Mouse (Mus musculus) hindbrain, embryonic 14.5 days (tissue): Measurements from ENCODE around the gene A930017K11Rik. TPM values are rescaled to one million over a fixed set of nuclear protein-coding genes. Genes with fewer than 3 reads are reported as not detected.
A peak's percentile ranks its signal among the peaks of the same experiment; 100 is the strongest.

Source experiments
- ATAC-seq: fragments of 200-750 bp; cut with Nextera tagmentation; 2 replicates; pipeline ENCODE4 v1.8.0; 2017; ENCODE audit warnings: moderate number of reproducible peaks, mild to moderate bottlenecking, moderate TSS enrichment, moderate library complexity; ENCODE audit not compliant: low FRiP score
- DNase-seq: peaks from one replicate; pipeline ENCODE4 v3.0.0-alpha.2; 2015; ENCODE audit warnings: low spot score
- H3K27ac ChIP-seq: fragments of 300-500 bp; sonication (generic); 2 replicates; pipeline ENCODE4 v1.5.1; 2014; ENCODE audit warnings: mild to moderate bottlenecking, moderate library complexity
- H3K27me3 ChIP-seq: fragments of 300-500 bp; sonication (generic); 2 replicates; pipeline ENCODE4 v1.6.1; 2014; ENCODE audit warnings: mild to moderate bottlenecking, low read length, mixed read lengths; ENCODE audit not compliant: control insufficient read depth, insufficient read depth
- H3K36me3 ChIP-seq: fragments of 300-500 bp; sonication (generic); replicated peaks from 2 replicates; pipeline ENCODE4 v1.6.1; 2014; ENCODE audit not compliant: control insufficient read depth, insufficient read depth
- H3K4me1 ChIP-seq: fragments of 300-500 bp; sonication (generic); replicated peaks from 2 replicates; pipeline ENCODE4 v1.6.1; 2014; ENCODE audit warnings: antibody characterized with exemption, low read length, mixed read lengths; ENCODE audit not compliant: control insufficient read depth, insufficient read depth
- H3K4me2 ChIP-seq: fragments of 300-500 bp; sonication (generic); replicated peaks from 2 replicates; pipeline ENCODE4 v1.6.1; 2014; ENCODE audit warnings: mild to moderate bottlenecking, moderate library complexity
- H3K4me3 ChIP-seq: fragments of 300-500 bp; sonication (generic); replicated peaks from 2 replicates; pipeline ENCODE4 v1.5.1; 2014; ENCODE audit warnings: mild to moderate bottlenecking, low read length
- H3K9ac ChIP-seq: fragments of 300-500 bp; sonication (generic); 2 replicates; pipeline ENCODE4 v1.6.1; 2014
- H3K9me3 ChIP-seq: fragments of 300-500 bp; sonication (generic); 2 replicates; pipeline ENCODE4 v1.6.1; 2016; ENCODE audit warnings: low read length; ENCODE audit not compliant: control insufficient read depth
- WGBS: fragments of 180-500 bp; shearing (Covaris S2); extraction: QIAGEN DNeasy Blood & Tissue Kit; methylation state at CpG from one replicate; pipeline ENCODE4 v1.1.7; 2014; 5-methylcytosine and 5-hydroxymethylcytosine counted together
- polyA plus RNA-seq: library from polyadenylated mRNA; unstranded; fragments of >200 nt; fragmentation: Nextera tagmentation; extraction: Ambion mirVana; gene quantifications from 2 replicates; pipeline ENCODE4 v1.2.1, GENCODE M21; 2014

A930017K11Rik gene
- polyA plus RNA-seq, 1 experiment from 2014 or later: 0.44 TPM

DNA sequence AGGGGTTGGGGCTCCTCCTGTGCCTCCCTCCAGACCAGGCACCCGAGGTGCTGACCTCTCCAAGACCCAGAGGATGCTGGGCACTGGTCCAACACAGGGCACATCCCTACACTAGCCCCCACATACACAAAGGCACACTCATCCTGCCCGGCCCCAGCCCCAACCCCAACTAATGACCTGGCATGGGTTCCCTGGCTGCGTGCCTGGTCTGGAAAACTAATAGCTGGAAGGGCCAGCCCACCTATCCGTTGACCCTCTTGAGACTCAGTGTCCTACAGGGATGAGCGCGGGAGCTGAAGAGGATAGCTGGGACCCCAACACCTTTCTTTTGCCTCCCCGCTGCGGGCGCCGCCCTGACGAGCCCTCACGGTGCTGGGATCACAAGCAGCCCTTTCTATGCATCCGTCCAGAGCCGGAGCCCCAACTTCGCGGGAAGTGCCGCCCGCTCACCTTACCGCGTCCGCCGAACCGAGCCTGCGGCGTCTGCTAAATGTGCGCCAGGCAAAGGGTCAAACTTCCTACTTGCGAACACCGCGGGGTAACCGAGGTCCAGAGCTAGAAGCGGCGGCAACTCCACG is 1.1 kb downstream of the A930017K11Rik start:
- ATAC-seq (peak; percentile 3; the same call in 1 of the 2 replicates), DNase-seq (no peak)
- H3K9ac ChIP-seq: no peak overlapping the region
- H3K4me3 ChIP-seq: peak overlapping the region; percentile 29
- H3K27ac ChIP-seq: no peak overlapping the region
- no peaks in the 10 kb centered on the region for H3K9me3 ChIP-seq
- peaks cover 11% of the 10 kb centered on the region for H3K4me1 ChIP-seq
- H3K36me3 ChIP-seq: no peaks in the 10 kb centered on the region
- H3K4me2 ChIP-seq: peak overlapping the region; percentile 56
- WGBS: 1% methylated on average over 33 of the region's 33 CpGs
- H3K27me3 ChIP-seq: peaks cover 41% of the 10 kb centered on the region

DNA sequence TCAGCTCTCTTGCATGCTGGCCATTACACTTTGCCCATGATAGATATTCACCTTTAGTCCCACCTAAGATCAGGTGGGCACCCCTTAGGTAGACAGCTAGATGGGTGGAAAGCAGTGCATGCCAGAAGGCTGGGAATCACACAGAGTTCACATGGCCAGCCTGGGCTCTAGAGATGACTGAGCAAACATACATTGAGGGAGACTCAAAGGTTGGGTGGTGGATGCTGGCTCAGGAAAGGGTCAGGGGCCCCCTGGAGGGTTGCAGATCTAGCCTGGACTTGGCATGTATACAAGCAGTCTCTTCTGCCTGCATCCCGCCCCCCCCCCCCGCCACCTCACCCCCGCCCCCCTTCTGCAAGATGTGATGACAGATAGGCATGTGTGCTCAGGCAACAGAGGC is 1.7 kb downstream of the A930017K11Rik start:
- Histone ChIP-seq H3K27me3 (peaks cover 41% of the 10 kb centered on the region), H3K9me3 (no peaks in the 10 kb centered on the region), H3K4me1 (peaks cover 11% of the 10 kb centered on the region), H3K36me3 (no peaks in the 10 kb centered on the region), H3K9ac (no peak overlapping the region), H3K4me2 (no peak overlapping the region), H3K27ac (no peak overlapping the region), H3K4me3 (no peak overlapping the region)
- no peak for DNase-seq
- no peak for ATAC-seq
- 0% methylated on average over 2 of the region's 3 CpGs for WGBS

DNA sequence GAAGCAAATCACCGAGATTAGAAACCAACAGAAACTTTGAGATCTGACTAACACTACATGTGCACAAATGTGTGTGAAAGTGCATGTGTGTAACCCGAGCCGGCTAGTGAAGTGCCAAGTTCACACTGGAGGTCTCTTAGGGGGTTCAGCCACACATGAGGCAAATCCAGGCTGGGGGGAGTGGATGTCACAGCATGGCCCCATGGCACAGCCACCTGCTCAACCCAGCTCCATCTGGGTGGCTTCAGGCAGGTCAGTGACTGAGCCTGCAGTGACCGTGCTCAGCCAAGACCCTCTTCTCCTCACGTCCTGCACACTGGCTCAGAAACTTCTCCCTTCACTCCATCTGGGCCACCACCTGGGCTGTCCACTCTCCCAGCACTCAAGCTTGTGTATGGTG is 2.4 kb downstream of the A930017K11Rik start:
- no peak for ATAC-seq
- Histone ChIP-seq H3K4me2 (no peak overlapping the region), H3K9me3 (no peaks in the 10 kb centered on the region), H3K9ac (no peak overlapping the region), H3K4me3 (no peak overlapping the region), H3K36me3 (no peaks in the 10 kb centered on the region), H3K4me1 (peaks cover 11% of the 10 kb centered on the region), H3K27me3 (peaks cover 41% of the 10 kb centered on the region), H3K27ac (no peak overlapping the region)
- 78% methylated on average over 5 of the region's 5 CpGs for WGBS
- no peak for DNase-seq

DNA sequence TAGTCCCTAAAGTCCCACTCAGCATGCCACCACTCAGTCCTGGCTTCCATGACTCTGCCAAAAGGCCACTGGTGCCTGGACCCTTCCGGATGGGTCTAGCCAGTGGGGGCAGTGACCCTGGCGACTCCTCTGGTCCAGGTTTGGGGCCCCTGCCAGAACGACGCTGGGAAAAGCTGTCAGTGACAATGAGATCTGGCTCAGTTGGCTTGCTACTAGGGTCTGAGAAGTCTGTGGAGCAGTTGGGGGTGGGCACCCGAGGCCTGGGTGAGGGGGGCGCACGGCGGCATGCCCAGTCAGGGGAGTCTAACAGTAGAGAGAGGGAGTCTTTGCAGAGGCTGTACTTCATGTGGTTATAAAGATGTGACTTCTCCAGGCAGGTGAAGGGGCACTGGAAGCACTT is 4.3 kb downstream of the A930017K11Rik start:
- ATAC-seq (no peak), DNase-seq (no peak)
- H3K36me3 ChIP-seq: no peaks in the 10 kb centered on the region
- no peak overlapping the region for H3K9ac ChIP-seq
- no peak overlapping the region for H3K4me3 ChIP-seq
- peaks cover 11% of the 10 kb centered on the region for H3K4me1 ChIP-seq
- H3K27me3 ChIP-seq: peaks cover 35% of the 10 kb centered on the region
- WGBS: 81% methylated on average over 8 of the region's 8 CpGs
- H3K27ac ChIP-seq: no peak overlapping the region
- H3K9me3 ChIP-seq: no peaks in the 10 kb centered on the region
- H3K4me2 ChIP-seq: no peak overlapping the region

DNA sequence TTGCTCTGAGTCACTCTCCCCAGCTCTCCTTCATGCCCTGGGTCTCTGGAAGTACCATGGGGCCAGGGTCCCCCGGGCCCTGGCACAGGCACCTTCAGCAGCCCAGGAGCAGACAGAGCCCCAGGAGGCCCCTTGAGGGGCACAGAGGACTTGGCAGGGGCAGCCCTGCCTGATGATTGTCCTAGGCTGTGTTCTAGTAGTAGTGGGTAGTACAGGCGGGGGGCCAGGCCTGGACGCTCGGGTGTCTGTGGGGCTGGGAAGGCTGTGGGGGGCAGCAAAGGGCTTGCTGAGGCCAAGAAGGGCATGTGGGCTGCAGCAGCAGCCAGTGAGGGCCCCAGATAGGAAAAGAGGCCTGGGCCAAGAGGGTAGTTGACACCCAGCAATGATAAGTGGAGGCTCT is 4.8 kb downstream of the A930017K11Rik start:
- 90% methylated on average over 4 of the region's 4 CpGs for WGBS
- H3K27me3 ChIP-seq: peaks cover 30% of the 10 kb centered on the region
- H3K9me3 ChIP-seq: no peaks in the 10 kb centered on the region
- ATAC-seq (no peak), DNase-seq (no peak)
- H3K4me2 ChIP-seq: no peak overlapping the region
- no peak overlapping the region for H3K9ac ChIP-seq
- H3K4me1 ChIP-seq: peaks cover 11% of the 10 kb centered on the region
- no peaks in the 10 kb centered on the region for H3K36me3 ChIP-seq
- no peak overlapping the region for H3K27ac ChIP-seq
- H3K4me3 ChIP-seq: no peak overlapping the region

DNA sequence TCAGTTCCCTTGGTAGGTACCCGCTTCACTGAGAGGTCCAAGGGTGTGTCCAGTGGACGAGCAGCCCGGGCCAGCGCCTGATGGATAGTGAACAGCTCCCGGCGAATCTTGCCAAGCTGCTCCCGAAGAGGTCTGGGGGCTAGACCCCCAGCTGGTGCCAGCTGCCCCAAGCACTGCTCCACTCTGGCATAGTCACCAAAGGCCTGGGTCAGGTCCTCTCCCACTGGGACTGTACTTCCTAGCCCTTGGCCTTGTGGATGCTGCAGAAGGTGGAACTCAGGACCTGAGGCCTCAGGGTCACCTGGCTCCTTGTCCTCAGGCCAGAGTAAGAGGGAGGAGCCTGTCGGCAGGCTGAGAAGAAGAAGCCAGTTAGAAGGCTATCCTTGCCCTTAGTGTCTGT is 5.5 kb downstream of the A930017K11Rik start:
- Histone ChIP-seq H3K4me3 (no peak overlapping the region), H3K36me3 (no peaks in the 10 kb centered on the region), H3K4me1 (peaks cover 13% of the 10 kb centered on the region), H3K27me3 (peaks cover 23% of the 10 kb centered on the region), H3K27ac (no peak overlapping the region), H3K9ac (no peak overlapping the region), H3K9me3 (no peaks in the 10 kb centered on the region), H3K4me2 (no peak overlapping the region)
- no peak for ATAC-seq
- WGBS: 82% methylated on average over 8 of the region's 8 CpGs
- no peak for DNase-seq

DNA sequence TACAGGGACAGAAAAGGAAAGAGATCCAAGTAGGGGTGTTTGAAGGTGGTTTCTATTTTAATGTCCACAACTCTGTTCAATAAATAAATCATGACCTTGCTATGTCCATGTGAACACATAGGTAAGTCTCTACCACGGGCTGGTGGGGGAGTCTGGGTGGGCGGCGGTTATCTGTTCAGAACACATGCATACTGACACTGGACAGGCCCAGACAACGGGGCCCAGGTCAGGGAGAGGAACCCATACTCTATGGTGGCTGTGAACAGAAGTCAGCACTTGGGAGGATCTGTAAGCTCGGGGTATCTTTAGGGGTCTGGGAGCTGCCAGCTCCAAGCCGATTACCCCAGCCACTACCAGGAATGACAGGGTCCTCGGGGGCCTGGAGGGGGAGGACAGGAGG is 6.0 kb downstream of the A930017K11Rik start:
- peaks cover 18% of the 10 kb centered on the region for H3K27me3 ChIP-seq
- H3K9me3 ChIP-seq: no peaks in the 10 kb centered on the region
- WGBS: 81% methylated on average over 7 of the region's 7 CpGs
- no peak overlapping the region for H3K9ac ChIP-seq
- H3K4me2 ChIP-seq: no peak overlapping the region
- DNase-seq (no peak), ATAC-seq (no peak)
- no peak overlapping the region for H3K4me3 ChIP-seq
- H3K27ac ChIP-seq: no peak overlapping the region
- H3K4me1 ChIP-seq: peaks cover 9% of the 10 kb centered on the region
- H3K36me3 ChIP-seq: no peaks in the 10 kb centered on the region

DNA sequence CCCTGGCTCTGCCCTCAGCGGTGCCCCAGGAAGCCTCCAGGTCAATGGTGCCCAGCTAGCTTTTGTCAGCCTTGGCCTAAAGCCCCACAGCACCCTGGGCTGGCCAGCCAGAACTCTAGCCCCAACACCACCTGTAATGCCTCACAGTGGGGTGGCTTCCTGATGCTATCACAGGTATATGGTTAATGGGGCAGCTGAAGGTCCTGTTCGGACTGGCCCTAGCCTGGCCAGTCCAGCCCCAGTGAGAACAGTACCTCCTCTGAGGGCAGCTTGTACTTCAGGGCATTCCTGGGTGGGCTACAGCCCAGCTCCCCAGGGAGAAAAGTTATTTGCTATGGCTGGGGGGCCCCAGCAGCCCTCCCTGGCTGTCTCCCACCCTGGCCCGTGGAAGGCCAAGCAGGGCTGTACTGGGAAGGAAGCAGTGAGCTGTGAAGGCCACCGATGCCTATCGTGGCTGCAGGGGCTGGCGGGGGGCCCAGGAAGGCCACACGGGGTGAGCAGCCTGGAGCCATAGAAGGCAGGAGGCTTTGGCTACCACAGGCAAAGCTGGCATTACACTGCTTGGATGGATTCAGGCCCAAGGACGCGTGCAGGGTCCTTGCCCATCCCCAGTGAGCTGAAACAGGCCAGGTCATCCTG is 6.7 kb downstream of the A930017K11Rik start:
- Histone ChIP-seq H3K27me3 (peaks cover 11% of the 10 kb centered on the region), H3K9me3 (no peaks in the 10 kb centered on the region), H3K27ac (no peak overlapping the region), H3K9ac (no peak overlapping the region), H3K36me3 (no peaks in the 10 kb centered on the region), H3K4me2 (no peak overlapping the region), H3K4me1 (peaks cover 13% of the 10 kb centered on the region), H3K4me3 (no peak overlapping the region)
- ATAC-seq: no peak
- no peak for DNase-seq
- WGBS: 61% methylated on average over 9 of the region's 9 CpGs

DNA sequence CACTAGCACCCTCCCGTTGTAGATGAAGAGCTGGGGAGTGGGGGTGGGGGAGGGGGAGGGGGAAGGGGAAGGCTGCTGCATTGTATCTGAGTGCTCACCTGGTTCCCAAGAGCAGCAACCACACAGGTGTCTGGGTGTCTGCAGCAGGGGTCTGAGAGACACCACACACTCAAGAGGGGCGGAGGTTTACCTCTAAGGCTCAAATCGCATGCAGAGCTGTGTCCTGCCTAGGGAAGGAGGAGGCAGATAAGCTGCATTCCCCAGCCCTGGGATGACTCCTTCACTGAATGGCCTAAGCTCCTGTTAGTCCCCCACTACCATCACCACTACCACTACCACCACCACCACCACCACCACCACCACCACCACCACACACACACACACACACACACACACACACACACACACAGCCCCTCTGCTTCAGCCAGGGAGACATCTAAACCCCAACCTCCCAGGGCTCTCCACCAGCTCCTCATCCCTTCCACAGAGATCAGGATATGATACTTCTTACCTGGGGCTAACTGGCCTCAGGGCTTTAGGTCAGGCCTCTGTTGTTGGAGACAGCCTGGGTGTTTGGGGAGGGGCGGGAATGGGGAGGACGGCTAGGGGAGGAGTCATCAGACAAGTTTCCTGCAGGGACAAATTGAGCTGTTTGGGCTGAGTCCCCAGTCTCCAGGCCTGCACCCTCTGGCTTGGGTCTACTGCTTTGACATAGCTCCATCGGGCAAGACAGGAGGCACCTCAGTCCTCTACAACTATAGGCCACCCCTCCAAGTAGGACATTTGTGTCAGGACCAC is 7.8 kb downstream of the A930017K11Rik start, which contains the start of the genes Pigq and Nhlrc4:
Gene Pigq (minus strand): TSS at position 571 of the 798 bp plus-strand sequence.
Gene Nhlrc4 (minus strand): TSS at position 596 of the 798 bp plus-strand sequence.
- peaks cover 17% of the 10 kb centered on the region for H3K4me1 ChIP-seq

More for the DNA sequence above, 7.8 kb downstream of the A930017K11Rik start, which contains the start of the genes Pigq and Nhlrc4:
- Histone ChIP-seq H3K9me3 (no peaks in the 10 kb centered on the region), H3K4me2 (no peak within 1 kb of the TSS), H3K27ac (no peak within 1 kb of the TSS), H3K27me3 (0 out of 2 replicates have a peak, but pooled peaks cover under 1% of the 10 kb centered on the region), H3K9ac (no peak within 1 kb of the TSS), H3K4me3 (no peak within 1 kb of the TSS), H3K36me3 (no peaks in the 10 kb centered on the region)
- ATAC-seq (no peak), DNase-seq (no peak)
- WGBS: 66% methylated on average over 6 of the region's 6 CpGs
